Mouse (Mus musculus): Measurements from ENCODE around the gene AF067061. TPM values are rescaled to one million over a fixed set of nuclear protein-coding genes. Genes with fewer than 3 reads are reported as not detected.

The AF067061 gene
- polyA plus RNA-seq, 1 experiment from 2014 or later = not detected

DNA sequence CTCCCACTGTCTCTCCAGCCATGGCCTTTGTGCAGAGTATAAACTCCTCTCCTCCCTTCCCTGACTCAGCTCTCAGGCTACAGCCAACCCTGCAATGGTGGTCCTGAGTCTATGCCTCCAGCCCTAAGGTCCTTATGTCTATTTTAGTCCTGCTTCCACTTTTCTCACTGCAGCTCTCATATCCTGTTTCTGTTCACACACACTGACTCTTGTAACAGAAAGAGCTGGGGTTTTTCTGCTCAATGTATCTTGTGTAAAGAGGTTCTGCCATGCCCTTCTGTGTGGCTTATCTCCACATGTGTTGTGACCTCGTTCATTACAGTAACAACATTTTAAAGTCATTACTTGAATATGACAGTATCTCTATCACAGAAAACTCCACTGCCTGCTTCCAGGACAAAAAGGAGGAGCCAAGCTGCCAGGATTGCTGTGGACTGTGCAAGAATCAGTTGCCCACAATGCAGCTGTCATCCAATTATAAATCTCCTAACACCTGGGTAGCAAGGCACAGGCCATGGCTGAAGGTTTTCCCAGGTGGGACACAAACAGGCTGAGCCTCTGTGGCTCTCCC, 36.5 kb downstream of the AF067061 start:
- H3K9me3 ChIP-seq = no peaks in the 10 kb centered on the region
- WGBS = 73% methylated on average over 1 of the region's 1 CpGs
- no peaks in the 10 kb centered on the region for H3K27me3 ChIP-seq
- H3K27ac ChIP-seq (replicated peaks) = no peak overlapping the region
- ATAC-seq (ENCODE audit: low FRiP score, low read depth) = no peak
- no peaks in the 10 kb centered on the region for H3K4me1 ChIP-seq
- H3K36me3 ChIP-seq = no peaks in the 10 kb centered on the region
- no peak overlapping the region for H3K4me3 ChIP-seq
- H3K4me2 ChIP-seq (replicated peaks) = no peak overlapping the region
- H3K9ac ChIP-seq (replicated peaks) = no peak overlapping the region

DNA sequence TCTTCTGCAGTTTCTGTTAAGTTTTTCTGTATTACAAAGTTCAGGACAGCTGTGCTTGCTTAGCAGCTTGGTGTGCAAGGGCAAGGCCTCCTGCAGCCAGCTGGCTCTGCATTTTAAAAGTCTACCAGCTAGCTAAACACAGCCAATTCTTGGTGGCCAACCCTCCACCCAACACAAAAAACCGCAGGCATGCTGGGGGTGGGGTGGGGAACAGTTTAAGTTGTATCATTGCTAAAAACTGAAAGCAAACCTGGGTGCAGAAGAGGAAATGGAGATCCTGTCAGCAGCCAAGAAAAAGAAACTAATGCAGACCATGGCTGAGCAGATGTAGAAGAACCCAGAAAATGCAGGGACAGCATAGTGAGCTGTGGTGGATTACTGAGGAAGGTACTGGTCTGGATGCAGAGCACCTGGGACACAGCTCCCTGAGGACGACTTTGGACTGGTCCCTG, 37.1 kb downstream of the AF067061 start, which contains the start of gene BC147527:
Gene BC147527 (plus strand): TSS at position 402 of the 452 bp plus-strand sequence.
- no peaks in the 10 kb centered on the region for H3K9me3 ChIP-seq
- no peak within 1 kb of the TSS for H3K9ac ChIP-seq (replicated peaks)
- H3K27ac ChIP-seq (replicated peaks) = no peak within 1 kb of the TSS
- H3K4me3 ChIP-seq = no peak within 1 kb of the TSS
- no peaks in the 10 kb centered on the region for H3K4me1 ChIP-seq
- 55% methylated on average over 2 of the region's 2 CpGs for WGBS
- H3K27me3 ChIP-seq = no peaks in the 10 kb centered on the region
- H3K36me3 ChIP-seq = no peaks in the 10 kb centered on the region
- no peak within 1 kb of the TSS for H3K4me2 ChIP-seq (replicated peaks)
- no peak for ATAC-seq (ENCODE audit: low FRiP score, low read depth)

- no peak overlapping the region for H3K9ac ChIP-seq (replicated peaks)
- no peak for ATAC-seq (ENCODE audit: low FRiP score, low read depth)
- no peak overlapping the region for H3K4me2 ChIP-seq (replicated peaks)
- WGBS = 82% methylated on average over 4 of the region's 4 CpGs
- no peaks in the 10 kb centered on the region for H3K27me3 ChIP-seq
- H3K4me3 ChIP-seq = no peak overlapping the region
- no peaks in the 10 kb centered on the region for H3K36me3 ChIP-seq
- no peak overlapping the region for H3K27ac ChIP-seq (replicated peaks)
- no peaks in the 10 kb centered on the region for H3K4me1 ChIP-seq
- no peaks in the 10 kb centered on the region for H3K9me3 ChIP-seq
Observed at GRCm38 (mm10) chr13:120300853-120301252, 37.9 kb downstream of the AF067061 start.

DNA sequence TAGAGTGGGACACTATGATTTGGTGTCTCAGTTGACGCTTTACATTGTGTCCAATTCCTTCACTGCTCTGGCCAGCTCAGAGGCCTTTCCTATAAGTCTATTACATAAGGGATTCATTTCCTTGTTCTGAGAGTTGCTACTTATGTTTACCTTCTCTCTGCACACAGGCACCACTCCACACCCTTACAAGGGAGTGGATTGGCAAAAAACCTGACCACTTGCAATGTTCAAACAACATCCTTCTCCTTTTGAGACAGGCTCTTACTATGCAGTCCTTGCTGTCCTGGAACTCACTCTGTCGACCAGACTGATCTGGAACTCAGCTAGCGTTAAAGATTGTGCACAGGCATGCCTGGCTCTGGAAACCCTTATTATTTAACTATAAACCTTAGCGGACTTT, 47.8 kb downstream of the AF067061 start:
- 81% methylated on average over 4 of the region's 4 CpGs for WGBS
- Histone ChIP-seq H3K36me3 (no peaks in the 10 kb centered on the region), H3K4me3 (no peak overlapping the region), H3K27me3 (no peaks in the 10 kb centered on the region), H3K27ac (replicated peaks) (no peak overlapping the region), H3K9ac (replicated peaks) (no peak overlapping the region), H3K4me1 (no peaks in the 10 kb centered on the region), H3K9me3 (no peaks in the 10 kb centered on the region), H3K4me2 (replicated peaks) (no peak overlapping the region)
- no peak for ATAC-seq (ENCODE audit: low FRiP score, low read depth)

DNA sequence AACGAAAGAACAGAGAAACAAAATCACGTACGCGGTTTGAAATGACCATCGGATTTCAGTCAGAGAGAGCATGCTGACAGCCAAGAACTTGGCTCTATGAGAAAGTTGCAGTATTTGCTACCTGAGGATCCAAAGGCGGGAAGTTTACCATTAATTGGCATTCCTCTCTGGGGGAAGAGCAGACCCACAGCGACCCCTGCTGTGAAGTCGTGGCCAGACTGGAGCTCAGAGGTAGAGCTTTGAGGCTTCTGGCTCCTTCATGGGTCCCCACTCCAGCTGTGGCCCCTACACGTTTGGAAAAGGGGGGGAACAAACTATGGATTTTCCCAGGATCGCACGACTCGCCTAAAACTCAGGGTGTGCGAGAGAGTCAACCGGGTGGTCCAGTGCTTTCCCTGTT, 50.7 kb downstream of the AF067061 start:
- no peak; the same call in 1 of the 2 replicates for ATAC-seq (ENCODE audit: low FRiP score, low read depth)
- 45% methylated on average over 14 of the region's 14 CpGs for WGBS

More for the DNA sequence above, 50.7 kb downstream of the AF067061 start:
- Histone ChIP-seq H3K36me3 (no peaks in the 10 kb centered on the region), H3K9me3 (no peaks in the 10 kb centered on the region), H3K27ac (replicated peaks) (no peak overlapping the region), H3K9ac (replicated peaks) (no peak overlapping the region), H3K4me3 (no peak overlapping the region), H3K4me1 (no peaks in the 10 kb centered on the region), H3K27me3 (no peaks in the 10 kb centered on the region), H3K4me2 (replicated peaks) (no peak overlapping the region)

Other genes starting within 250 kb of the AF067061 start
- gene Gm36079, start 236.1 kb upstream of the AF067061 start, polyA plus RNA-seq (2016; fragmentation: Nextera tagmentation; extraction: Ambion mirVana) = not detected in 2 replicates
- gene Gm21188, start 210.9 kb upstream of the AF067061 start, polyA plus RNA-seq (2016; fragmentation: Nextera tagmentation; extraction: Ambion mirVana) = not detected in 2 replicates
- not detected in 2 replicates for gene Gm20767, start 122.9 kb upstream of the AF067061 start, polyA plus RNA-seq (2016; fragmentation: Nextera tagmentation; extraction: Ambion mirVana)
- not detected in 2 replicates for gene Gm21818, start 90.7 kb upstream of the AF067061 start, polyA plus RNA-seq (2016; fragmentation: Nextera tagmentation; extraction: Ambion mirVana)
- gene Gm21762, start 47.2 kb upstream of the AF067061 start, polyA plus RNA-seq (2016; fragmentation: Nextera tagmentation; extraction: Ambion mirVana) = not detected in 2 replicates
- not detected in 2 replicates for gene Gm21731, start 24.0 kb upstream of the AF067061 start, polyA plus RNA-seq (2016; fragmentation: Nextera tagmentation; extraction: Ambion mirVana)
- 0.11 and 0.35 TPM in 2 replicates for gene BC147527, start 37.3 kb downstream of the AF067061 start, polyA plus RNA-seq (2016; fragmentation: Nextera tagmentation; extraction: Ambion mirVana)
- gene Tcstv3, start 53.8 kb downstream of the AF067061 start, polyA plus RNA-seq (2016; fragmentation: Nextera tagmentation; extraction: Ambion mirVana) = not detected in 2 replicates

All from midbrain, embryonic 12.5 days (tissue).